Mouse (Mus musculus) heart, embryonic 13.5 days (tissue): ENCODE results near the gene Tcea3. TPM values are rescaled to one million over a fixed set of nuclear protein-coding genes. Genes with fewer than 3 reads are reported as not detected.

ENCODE experiments used
- ATAC-seq: fragments of 200-750 bp; cut with Nextera tagmentation; 2 replicates; pipeline ENCODE4 v1.8.0; 2017; ENCODE audit warnings: moderate TSS enrichment; ENCODE audit not compliant: insufficient number of reproducible peaks, low FRiP score, low TSS enrichment; ENCODE audit errors: extremely low read depth
- H3K27ac ChIP-seq: fragments of 300-500 bp; sonication (generic); replicated peaks from 2 replicates; pipeline ENCODE4 v1.5.1; 2015; ENCODE audit warnings: moderate library complexity, mild to moderate bottlenecking, inconsistent platforms
- H3K27me3 ChIP-seq: fragments of 300-500 bp; sonication (generic); replicated peaks from 2 replicates; pipeline ENCODE4 v1.6.1; 2015; ENCODE audit warnings: mild to moderate bottlenecking, inconsistent platforms
- H3K36me3 ChIP-seq: fragments of 300-500 bp; sonication (generic); 2 replicates; pipeline ENCODE4 v1.6.1; 2015; ENCODE audit warnings: mild to moderate bottlenecking, inconsistent platforms
- H3K4me1 ChIP-seq: fragments of 300-500 bp; sonication (generic); 2 replicates; pipeline ENCODE4 v1.6.1; 2015; ENCODE audit warnings: inconsistent platforms
- H3K4me2 ChIP-seq: fragments of 300-500 bp; sonication (generic); 2 replicates; pipeline ENCODE4 v1.6.1; 2015; ENCODE audit warnings: inconsistent platforms, mild to moderate bottlenecking, moderate library complexity
- H3K4me3 ChIP-seq: fragments of 300-500 bp; sonication (generic); 2 replicates; pipeline ENCODE4 v1.5.1; 2015; ENCODE audit warnings: moderate library complexity, mild to moderate bottlenecking, inconsistent platforms
- H3K9ac ChIP-seq: fragments of 300-500 bp; sonication (generic); 2 replicates; pipeline ENCODE4 v1.6.1; 2015; ENCODE audit warnings: inconsistent platforms, mild to moderate bottlenecking, moderate library complexity
- H3K9me3 ChIP-seq: fragments of 300-500 bp; sonication (generic); 2 replicates; pipeline ENCODE4 v1.6.1; 2016; ENCODE audit warnings: inconsistent platforms
- WGBS: fragments of 180-500 bp; shearing (Covaris S2); methylation state at CpG from one replicate; pipeline ENCODE4 v1.1.7; 2015; ENCODE audit warnings: mixed read lengths; 5-methylcytosine and 5-hydroxymethylcytosine counted together
- polyA plus RNA-seq: library from polyadenylated mRNA; unstranded; fragments of >200 nt; fragmentation: Nextera tagmentation; extraction: Ambion mirVana; gene quantifications from 2 replicates; pipeline ENCODE4 v1.2.1, GENCODE M21; 2015

Gene Tcea3
- polyA plus RNA-seq, 1 experiment from 2014 or later = 58.8 TPM

- H3K36me3 ChIP-seq = peaks cover 15% of the 10 kb centered on the region
- 60% methylated on average over 14 of the region's 14 CpGs for WGBS
- H3K4me3 ChIP-seq = no peak overlapping the region
- H3K27me3 ChIP-seq = peaks cover 70% of the 10 kb centered on the region
- no peak overlapping the region for H3K27ac ChIP-seq
- peaks cover 19% of the 10 kb centered on the region for H3K4me1 ChIP-seq
- no peaks in the 10 kb centered on the region for H3K9me3 ChIP-seq
- H3K9ac ChIP-seq = no peak overlapping the region
- no peak overlapping the region for H3K4me2 ChIP-seq
- no peak for ATAC-seq
These were observed 7.4 kb upstream of the Tcea3 start for GRCm38 (mm10) chr4:136240123-136240522.

- Histone ChIP-seq H3K9me3 (no peaks in the 10 kb centered on the region), H3K36me3 (peaks cover 12% of the 10 kb centered on the region), H3K4me2 (no peak overlapping the region), H3K9ac (no peak overlapping the region), H3K27me3 (peaks cover 78% of the 10 kb centered on the region), H3K27ac (no peak overlapping the region), H3K4me3 (no peak overlapping the region), H3K4me1 (peaks cover 24% of the 10 kb centered on the region)
- no peak for ATAC-seq
- WGBS = 62% methylated on average over 8 of the region's 8 CpGs
These were observed 6.6 kb upstream of the Tcea3 start for GRCm38 (mm10) chr4:136240955-136241354.

- H3K4me3 ChIP-seq = no peak overlapping the region
- no peak for ATAC-seq
- no peak overlapping the region for H3K9ac ChIP-seq
- H3K27ac ChIP-seq = no peak overlapping the region
- peaks cover 36% of the 10 kb centered on the region for H3K4me1 ChIP-seq
- 43% methylated on average over 8 of the region's 8 CpGs for WGBS
- no peaks in the 10 kb centered on the region for H3K9me3 ChIP-seq
- H3K4me2 ChIP-seq = no peak overlapping the region
- H3K36me3 ChIP-seq = peaks cover 11% of the 10 kb centered on the region
- peaks cover 87% of the 10 kb centered on the region for H3K27me3 ChIP-seq
These were observed 5.3 kb upstream of the Tcea3 start for GRCm38 (mm10) chr4:136242065-136242703.

GRCm38 (mm10) chr4:136242728-136243127 is 4.8 kb upstream of the Tcea3 start:
- peaks cover 40% of the 10 kb centered on the region for H3K4me1 ChIP-seq
- no peak overlapping the region for H3K4me3 ChIP-seq
- WGBS = 78% methylated on average over 7 of the region's 7 CpGs
- H3K9ac ChIP-seq = no peak overlapping the region
- no peak overlapping the region for H3K4me2 ChIP-seq
- peaks cover 87% of the 10 kb centered on the region for H3K27me3 ChIP-seq
- no peak for ATAC-seq
- H3K36me3 ChIP-seq = peaks cover 11% of the 10 kb centered on the region
- no peaks in the 10 kb centered on the region for H3K9me3 ChIP-seq
- H3K27ac ChIP-seq = no peak overlapping the region

- Histone ChIP-seq H3K36me3 (peaks cover 11% of the 10 kb centered on the region), H3K4me2 (no peak overlapping the region), H3K27ac (no peak overlapping the region), H3K27me3 (peaks cover 85% of the 10 kb centered on the region), H3K9ac (no peak overlapping the region), H3K4me1 (peaks cover 40% of the 10 kb centered on the region), H3K9me3 (no peaks in the 10 kb centered on the region), H3K4me3 (no peak overlapping the region)
- no peak for ATAC-seq
- 51% methylated on average over 7 of the region's 7 CpGs for WGBS
These were observed 3.3 kb upstream of the Tcea3 start for GRCm38 (mm10) chr4:136244208-136244607.

- ATAC-seq = no peak
- 40% methylated on average over 5 of the region's 5 CpGs for WGBS
- peaks cover 11% of the 10 kb centered on the region for H3K36me3 ChIP-seq
- no peak overlapping the region for H3K9ac ChIP-seq
- H3K27me3 ChIP-seq = peaks cover 87% of the 10 kb centered on the region
- H3K4me1 ChIP-seq = peaks cover 51% of the 10 kb centered on the region
- no peak overlapping the region for H3K4me3 ChIP-seq
- 0 out of 2 replicates have a peak overlapping the region, but pooled peaks have one; percentile 85 for H3K27ac ChIP-seq
- H3K4me2 ChIP-seq = 0 out of 2 replicates have a peak overlapping the region, but pooled peaks have one; percentile 88
- no peaks in the 10 kb centered on the region for H3K9me3 ChIP-seq
These were observed 1.8 kb upstream of the Tcea3 start for GRCm38 (mm10) chr4:136245681-136246080.

GRCm38 (mm10) chr4:136246568-136246969 is 960 bp upstream of the Tcea3 start:
- H3K4me3 ChIP-seq = peak overlapping the region; percentile 77
- no peak for ATAC-seq
- H3K4me1 ChIP-seq = peaks cover 51% of the 10 kb centered on the region
- 2% methylated on average over 12 of the region's 12 CpGs for WGBS
- H3K9me3 ChIP-seq = no peaks in the 10 kb centered on the region
- H3K27ac ChIP-seq = peak overlapping the region; percentile 85
- peaks cover 7% of the 10 kb centered on the region; the same call in 1 of the 2 replicates for H3K36me3 ChIP-seq
- H3K27me3 ChIP-seq = peaks cover 78% of the 10 kb centered on the region
- H3K4me2 ChIP-seq = peak overlapping the region; percentile 88
- peak overlapping the region; percentile 87 for H3K9ac ChIP-seq

GRCm38 (mm10) chr4:136247386-136247728 is 172 bp upstream of the Tcea3 start:
- peaks cover 72% of the 10 kb centered on the region for H3K27me3 ChIP-seq
- no peak for ATAC-seq
- peak overlapping the region; percentile 85 for H3K27ac ChIP-seq
- WGBS = 2% methylated on average over 14 of the region's 14 CpGs
- H3K36me3 ChIP-seq = peaks cover 7% of the 10 kb centered on the region; the same call in 1 of the 2 replicates
- peaks cover 51% of the 10 kb centered on the region for H3K4me1 ChIP-seq
- peak overlapping the region; percentile 88 for H3K4me2 ChIP-seq
- H3K9me3 ChIP-seq = no peaks in the 10 kb centered on the region
- peak overlapping the region; percentile 77 for H3K4me3 ChIP-seq
- H3K9ac ChIP-seq = peak overlapping the region; percentile 87

GRCm38 (mm10) chr4:136248464-136249331 is 1.2 kb downstream of the Tcea3 start:
- peaks cover 55% of the 10 kb centered on the region for H3K4me1 ChIP-seq
- peaks cover 60% of the 10 kb centered on the region for H3K27me3 ChIP-seq
- peak overlapping the region; percentile 77 for H3K4me3 ChIP-seq
- WGBS = under 1% methylated on average over 36 of the region's 37 CpGs
- H3K4me2 ChIP-seq = peak overlapping the region; percentile 88
- peak overlapping the region; percentile 85 for H3K27ac ChIP-seq
- H3K36me3 ChIP-seq = peaks cover 6% of the 10 kb centered on the region; the same call in 1 of the 2 replicates
- peak overlapping the region; percentile 87 for H3K9ac ChIP-seq
- no peaks in the 10 kb centered on the region for H3K9me3 ChIP-seq
- no peak for ATAC-seq

- Histone ChIP-seq H3K36me3 (no peaks in the 10 kb centered on the region), H3K9me3 (no peaks in the 10 kb centered on the region), H3K27ac (0 out of 2 replicates have a peak overlapping the region, but pooled peaks have one; percentile 85), H3K4me1 (peaks cover 55% of the 10 kb centered on the region), H3K4me2 (peak overlapping the region; percentile 88), H3K9ac (peak overlapping the region; percentile 87), H3K4me3 (peak overlapping the region; percentile 77), H3K27me3 (peaks cover 60% of the 10 kb centered on the region)
- no peak for ATAC-seq
- 19% methylated on average over 11 of the region's 11 CpGs for WGBS
These were observed 1.8 kb downstream of the Tcea3 start for GRCm38 (mm10) chr4:136249332-136249647.

GRCm38 (mm10) chr4:136249780-136250179 is 2.3 kb downstream of the Tcea3 start:
- Histone ChIP-seq H3K27ac (no peak overlapping the region), H3K27me3 (peaks cover 57% of the 10 kb centered on the region), H3K9me3 (no peaks in the 10 kb centered on the region), H3K4me3 (peak overlapping the region; percentile 77), H3K4me1 (peaks cover 52% of the 10 kb centered on the region), H3K9ac (peak overlapping the region; percentile 87), H3K36me3 (0 out of 2 replicates have a peak, but pooled peaks cover 3% of the 10 kb centered on the region), H3K4me2 (peak overlapping the region; percentile 88)
- ATAC-seq = no peak
- WGBS = 31% methylated on average over 9 of the region's 9 CpGs
